Mouse (Mus musculus) cerebellum, adult 11-12 months (tissue): Measurements from ENCODE around the gene Fam169b.
"Not testable (repeated sequence)": the region's sequence is repeated elsewhere in the genome, so short reads cannot be mapped to it uniquely, and the experiment has no call there.

Experiments used
- DNase-seq: peaks from one replicate; pipeline ENCODE4 v3.0.0; 2022

Gene Fam169b

DNA sequence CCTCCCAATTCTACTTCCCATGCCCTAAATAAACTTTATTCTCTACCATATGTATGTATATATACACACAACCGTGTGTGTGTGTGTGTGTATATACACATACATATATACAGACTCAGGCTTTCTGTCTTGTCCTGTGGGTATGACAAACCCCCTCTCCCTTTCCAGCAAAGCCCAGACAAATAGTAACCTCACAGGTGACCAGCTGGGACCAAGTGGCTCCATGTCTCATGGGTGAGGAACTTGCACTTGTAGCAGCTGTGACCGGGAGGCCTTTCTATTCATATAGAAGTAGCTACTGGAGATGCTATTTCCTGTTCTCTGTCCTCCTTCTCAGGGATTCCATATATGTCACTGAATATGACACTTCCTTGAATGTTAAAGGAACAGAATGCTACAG lies 13.9 kb downstream of the Fam169b start:
- no peak for DNase-seq

DNA sequence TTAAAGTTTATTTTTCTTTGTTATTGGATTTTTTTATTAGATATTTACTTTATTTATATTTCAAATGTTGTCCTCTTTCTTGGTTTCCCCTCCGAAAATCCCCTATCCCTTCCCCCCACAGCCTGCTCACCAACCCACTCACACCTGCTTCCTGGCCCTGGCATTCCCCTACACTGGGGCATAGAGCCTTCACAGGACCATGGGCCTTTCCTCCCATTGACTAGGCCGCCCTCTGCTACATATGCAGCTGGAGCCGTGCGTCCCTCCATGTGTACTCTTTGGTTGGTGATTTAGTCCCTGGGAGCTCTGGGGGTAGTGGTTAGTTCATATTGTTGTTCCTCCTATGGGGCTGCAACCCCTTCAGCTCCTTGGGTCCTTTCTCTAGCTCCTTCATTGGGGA lies 14.4 kb downstream of the Fam169b start:
- DNase-seq: not testable (repeated sequence)

DNA sequence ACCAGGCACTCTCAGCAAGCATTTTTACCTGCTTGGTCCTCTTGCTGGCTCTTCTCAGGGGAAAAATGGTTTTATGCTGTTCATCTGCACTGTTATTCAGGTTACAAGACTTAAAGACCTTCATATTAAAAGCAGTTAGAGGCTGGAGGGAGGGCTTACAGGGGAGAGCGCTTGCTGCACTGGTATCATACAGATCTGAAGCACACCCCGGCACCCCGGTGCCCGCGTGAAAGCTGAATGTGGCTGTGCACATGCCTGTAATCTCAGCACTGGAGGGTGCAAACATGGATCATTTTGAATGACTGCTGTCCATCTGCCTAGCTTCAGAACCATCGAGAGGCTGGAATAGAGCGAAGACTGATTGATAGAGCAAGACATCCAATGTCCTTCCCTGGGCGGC lies 15.4 kb downstream of the Fam169b start:
- no peak for DNase-seq

DNA sequence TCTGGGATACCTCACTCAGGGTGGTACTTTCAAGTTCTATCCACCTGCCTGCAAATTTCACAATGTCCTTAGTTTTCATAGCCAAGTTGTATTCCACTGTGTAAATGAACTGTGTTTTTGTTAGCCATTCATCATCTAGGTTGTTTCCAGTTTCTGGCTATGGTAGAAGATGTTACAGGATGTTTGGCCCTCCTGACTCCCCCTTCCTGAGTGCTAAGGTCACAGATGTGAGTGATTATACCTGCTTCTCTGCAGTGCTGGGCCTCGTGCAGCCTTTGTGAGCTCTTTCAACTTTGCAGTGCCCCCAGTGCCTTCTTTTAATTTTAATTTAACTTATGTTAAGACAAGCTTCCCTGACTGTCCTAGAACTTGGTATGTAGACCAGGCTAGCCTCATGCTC lies 18.0 kb downstream of the Fam169b start:
- no peak for DNase-seq

DNA sequence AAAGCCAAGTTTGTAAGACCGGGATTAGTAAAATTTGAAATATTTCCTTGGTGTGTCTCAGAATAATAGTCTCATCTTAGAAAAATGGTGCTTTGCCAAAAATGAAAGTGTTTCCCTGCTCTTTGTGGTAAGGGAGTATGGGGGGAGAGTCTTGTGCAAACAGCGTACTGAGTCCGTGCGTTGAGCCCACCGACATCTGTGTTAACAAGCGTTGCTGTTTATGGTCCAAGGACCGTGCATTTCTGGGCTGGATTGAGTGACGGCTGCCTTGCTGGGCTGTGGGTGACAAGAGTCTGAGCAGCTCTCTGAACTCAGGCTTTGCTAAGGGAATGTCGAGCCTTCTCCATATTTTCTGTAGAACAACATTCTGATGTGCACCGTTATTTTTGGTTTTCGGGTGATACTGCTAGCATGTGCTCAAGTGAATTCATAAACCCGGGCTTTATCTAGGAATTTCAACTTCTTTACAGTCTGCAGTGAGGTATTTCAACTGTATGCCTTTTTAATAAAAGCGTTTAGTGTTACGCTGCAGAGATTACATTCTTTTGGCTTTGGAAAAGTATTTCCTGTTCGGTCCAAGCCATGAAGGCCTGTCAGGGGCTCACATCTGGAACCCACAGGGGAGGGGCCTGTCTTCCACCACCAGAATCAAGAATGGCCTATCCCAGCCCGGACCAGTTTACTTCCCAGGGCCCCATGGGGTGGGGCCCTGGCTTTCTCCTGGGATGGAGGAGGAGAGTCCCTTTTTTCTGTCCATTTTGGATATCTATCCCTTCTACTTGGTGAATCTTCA lies 20.6 kb downstream of the Fam169b start:
- DNase-seq: no peak

DNA sequence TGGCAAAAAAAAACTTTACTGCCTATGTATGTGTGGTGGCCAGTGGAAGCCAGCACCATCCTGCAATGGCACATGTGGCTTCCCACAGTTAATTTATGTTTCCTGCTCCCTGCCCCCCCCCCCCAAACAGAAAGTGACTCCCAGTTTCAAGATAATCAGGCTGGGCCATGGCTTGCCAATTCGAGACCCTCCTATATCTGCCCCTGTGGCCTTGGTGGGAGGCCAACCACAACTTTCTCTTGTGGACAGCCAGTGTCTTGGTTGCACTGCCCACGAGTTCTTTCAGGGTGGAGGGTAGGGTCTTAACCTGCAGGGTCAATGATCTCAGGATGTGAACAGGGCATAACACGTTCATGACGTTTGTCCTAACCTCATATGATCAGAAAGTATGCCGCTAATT lies 22.8 kb downstream of the Fam169b start:
- DNase-seq: no peak

DNA sequence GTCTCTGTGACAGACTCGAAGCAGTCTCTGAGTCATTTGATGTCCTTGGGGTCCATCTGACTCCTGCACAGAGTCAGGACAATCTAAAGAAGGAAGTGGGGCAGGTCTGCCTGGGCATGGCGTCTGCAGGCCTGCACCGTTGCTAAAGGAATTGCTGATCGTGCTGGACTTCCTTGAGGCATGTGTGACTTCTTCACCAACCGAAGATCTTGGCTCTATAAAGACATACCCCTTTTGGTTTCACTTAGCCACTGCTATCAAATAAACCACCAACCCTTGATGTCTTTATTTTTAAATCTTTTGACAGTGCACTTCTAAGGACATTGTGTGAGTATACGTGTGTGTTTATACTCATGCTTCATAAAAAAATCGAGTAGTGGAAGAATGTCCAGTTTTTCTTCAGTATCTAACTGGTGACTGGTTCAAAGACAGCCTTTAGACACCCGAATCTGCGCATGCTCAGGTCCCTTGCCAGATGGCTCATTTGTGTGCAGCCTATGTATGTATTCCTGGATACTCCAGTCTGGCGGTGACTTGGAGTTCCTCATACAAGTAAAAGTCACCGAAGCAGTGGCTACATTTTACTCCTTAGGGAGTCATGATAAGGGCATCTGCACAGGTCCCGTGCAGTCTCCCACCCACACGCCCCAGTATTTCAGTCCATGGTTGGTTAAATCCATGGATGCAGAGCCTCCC lies 24.9 kb downstream of the Fam169b start:
- DNase-seq: no peak

DNA sequence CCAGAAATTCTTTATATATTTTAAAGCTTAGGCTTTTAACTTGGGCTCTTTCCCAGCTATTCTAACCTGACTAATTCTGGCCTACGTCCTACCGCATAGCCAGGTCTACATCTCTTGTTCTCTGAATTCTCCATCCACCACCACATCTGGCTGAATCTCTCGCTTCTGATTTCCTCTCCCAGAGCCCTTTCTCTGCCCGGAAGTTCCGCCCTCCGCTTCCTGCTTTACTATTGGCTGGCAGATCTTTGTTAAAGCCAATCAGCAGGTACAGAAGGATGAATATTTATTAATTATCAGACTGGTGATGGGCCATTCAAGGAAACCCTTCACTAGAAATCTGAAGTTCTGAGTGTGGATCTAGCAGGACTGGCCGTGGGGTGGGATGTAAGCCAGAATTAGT lies 27.5 kb downstream of the Fam169b start:
- no peak for DNase-seq

DNA sequence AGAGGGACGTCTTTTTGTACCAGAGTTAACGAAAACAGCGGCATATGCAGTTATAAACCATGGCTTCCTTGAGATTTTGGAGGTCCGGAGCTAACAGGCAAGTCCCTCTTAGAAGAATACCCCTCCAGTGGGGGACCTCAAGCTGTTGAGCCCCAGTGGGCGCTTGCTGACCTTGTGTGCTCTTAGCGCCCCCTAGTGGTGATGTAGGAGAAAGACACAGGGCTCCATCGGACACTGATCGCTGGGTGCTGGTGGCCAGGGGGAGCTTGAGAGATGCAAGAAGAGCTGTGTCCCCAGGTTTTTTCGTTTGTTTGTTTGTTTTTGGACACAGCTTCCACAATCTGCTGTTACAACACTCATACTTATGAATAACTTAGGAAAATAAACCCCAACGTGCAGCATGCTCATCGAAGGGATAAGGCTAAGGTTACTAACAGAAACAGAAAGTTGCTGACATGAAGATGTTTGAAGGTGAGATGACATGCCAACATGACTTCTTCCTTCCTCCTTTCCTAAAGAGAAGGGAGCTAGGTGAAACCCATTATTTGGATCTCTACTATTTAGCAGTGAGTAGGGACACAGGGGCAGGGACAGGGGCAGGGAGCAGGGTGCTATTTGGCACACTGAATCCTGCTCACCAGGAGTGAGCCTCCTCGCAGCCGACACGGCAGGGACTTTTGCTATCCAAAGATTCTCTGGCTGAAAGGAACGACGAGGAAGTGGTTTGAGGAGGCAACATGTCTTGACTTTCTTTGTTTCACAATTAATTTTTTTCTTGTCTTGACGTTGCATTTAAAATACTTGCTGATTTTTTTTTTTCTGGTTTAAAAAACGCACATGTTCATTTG lies 29.2 kb downstream of the Fam169b start:
- peak; percentile 38 for DNase-seq

DNA sequence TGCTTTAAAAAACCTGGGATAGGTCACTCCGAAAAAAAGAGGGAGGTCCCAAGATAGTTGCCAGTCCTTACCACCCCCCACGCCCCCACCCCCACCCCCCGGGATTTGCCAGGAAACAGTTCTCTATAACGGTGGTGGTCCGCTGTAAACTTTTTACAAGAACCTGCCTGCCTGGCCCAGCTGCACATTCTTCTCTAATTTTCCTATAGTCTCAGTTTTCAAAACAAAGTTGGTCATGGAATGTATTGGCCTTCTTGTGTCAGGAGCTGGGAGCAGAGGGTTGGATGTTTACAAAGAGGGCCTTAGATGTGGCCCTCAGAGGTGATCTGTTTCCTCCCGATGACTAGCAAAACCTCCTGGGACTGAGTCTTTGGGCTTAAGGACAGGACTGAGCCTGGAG lies 30.0 kb downstream of the Fam169b start:
- DNase-seq: no peak

DNA sequence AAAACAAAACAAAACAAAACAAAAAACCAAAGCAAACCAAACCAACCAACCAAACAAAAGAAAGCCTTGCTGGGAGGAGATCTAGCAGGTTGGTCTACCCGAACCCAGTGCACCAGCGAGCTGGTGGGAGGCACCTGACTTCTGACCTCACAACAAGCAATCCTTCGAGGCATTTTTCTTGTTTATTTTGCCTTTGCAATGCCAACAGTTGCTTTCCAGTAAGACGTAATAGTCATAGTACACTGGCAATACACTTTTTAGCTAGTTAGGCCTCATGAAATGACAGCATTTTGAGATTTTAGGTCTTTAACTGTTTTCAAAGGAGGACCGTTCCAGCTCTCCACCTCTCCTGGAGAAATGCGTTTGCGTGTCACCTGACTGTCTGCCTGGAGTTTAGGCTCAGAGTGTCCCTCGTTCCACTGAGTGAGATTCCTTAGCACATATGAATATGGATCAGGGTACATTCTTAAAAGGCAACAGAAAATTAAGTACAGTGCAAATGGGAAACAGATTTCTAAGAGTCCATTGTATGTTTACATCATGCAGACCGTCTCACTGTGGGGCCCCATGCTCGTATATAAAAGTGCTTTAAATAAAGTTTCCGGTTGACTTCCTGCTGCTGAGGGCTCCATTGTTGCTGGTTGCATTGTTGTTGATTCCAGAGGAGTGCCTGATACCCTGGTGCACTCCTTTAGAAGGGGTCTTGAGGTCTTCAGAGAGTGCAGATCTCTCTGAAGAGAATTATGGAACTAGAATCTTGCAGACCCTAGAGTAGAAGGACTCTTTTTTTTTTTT lies 32.3 kb downstream of the Fam169b start:
- no peak for DNase-seq

DNA sequence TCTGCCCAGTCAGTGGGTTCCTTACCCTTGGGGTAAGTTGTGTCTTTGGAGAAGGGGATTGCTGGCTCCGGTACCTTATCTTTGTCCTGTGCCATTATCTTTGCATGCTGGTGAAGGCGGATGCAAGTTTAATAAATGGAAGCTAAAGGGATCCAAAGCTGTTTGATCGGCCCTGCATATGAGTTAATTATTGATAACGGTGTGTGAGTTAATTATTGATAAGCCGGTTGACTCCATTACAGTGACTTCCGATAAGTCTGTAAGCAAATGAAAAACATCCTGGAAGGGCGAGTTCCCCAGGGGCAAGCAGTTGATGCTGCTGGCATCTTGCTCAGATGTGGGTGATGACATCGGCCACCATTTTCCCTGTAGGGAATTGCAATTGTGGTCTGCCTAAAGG lies 33.1 kb downstream of the Fam169b start:
- DNase-seq: no peak

DNA sequence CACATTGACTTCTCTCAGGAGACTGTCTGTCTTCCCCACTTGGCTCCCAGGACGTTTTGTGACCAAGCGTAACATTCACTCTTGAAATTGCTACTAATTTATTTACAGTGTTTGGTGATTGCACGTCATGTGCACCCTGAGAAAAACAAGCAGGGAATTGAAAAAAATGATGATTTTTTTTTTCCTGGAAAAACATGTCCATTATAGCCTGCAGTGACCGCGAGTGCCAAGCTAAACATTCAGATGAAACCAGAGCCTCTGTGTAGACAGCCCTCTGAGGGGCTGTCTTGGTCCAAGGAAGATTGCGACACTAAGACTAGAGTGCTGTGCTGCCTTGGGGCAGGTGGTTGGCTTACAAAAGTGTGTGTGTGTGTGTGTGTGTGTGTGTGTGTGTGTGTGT lies 37.8 kb downstream of the Fam169b start:
- no peak for DNase-seq

DNA sequence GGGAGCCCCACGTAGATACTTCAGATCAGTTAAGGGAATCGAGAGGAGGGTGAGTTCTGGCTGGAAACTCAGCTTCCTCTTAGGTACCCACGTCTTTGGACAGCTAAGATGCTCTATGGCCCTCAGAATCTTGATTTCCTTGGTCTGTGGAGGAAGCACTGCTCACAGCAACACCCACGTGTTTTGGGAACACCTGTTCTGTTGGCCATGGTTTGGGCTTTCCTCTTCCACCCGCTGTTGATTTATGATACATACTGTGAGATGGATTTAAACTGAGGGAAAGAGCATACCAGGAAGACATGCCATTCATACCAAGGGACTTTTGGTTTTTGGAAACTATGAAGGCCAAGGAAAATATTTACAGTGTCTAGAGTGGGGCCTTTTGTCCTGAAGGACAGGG lies 38.8 kb downstream of the Fam169b start:
- no peak for DNase-seq

DNA sequence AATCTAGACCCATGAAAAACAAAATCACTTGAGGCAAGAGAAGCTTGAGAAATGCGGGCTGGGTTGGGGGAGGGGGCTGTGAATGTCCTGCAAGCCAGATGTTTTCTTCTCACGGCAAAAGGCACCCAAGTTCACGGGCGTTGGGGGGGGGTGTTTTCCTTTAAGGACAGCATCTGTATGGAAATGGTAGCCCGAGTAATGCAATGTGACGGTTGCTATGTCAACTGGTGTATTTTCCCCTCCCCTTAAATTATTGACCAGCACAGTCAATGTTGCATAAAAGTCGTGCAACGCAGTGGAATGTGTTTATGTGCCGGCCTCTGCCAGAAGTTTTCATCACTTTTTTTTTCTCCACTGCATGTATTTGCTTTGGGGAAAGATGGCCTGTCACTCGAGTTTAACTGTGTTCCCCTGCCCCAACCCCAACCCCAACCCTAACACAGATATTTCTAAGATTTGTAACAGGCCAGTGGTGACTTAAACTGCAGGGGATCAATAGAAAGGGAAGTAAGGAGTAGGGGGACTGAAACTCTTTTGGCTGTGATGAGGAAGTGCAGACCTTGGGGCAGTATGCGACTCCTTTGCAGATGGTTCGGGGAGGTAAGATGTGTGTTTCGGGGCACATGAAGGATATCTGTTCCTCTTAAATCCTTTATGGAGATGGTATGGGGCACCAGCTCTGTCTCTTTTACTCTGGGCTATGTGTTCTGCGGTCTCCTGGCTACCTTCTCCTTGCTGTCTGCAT lies 39.6 kb downstream of the Fam169b start:
- DNase-seq: no peak

DNA sequence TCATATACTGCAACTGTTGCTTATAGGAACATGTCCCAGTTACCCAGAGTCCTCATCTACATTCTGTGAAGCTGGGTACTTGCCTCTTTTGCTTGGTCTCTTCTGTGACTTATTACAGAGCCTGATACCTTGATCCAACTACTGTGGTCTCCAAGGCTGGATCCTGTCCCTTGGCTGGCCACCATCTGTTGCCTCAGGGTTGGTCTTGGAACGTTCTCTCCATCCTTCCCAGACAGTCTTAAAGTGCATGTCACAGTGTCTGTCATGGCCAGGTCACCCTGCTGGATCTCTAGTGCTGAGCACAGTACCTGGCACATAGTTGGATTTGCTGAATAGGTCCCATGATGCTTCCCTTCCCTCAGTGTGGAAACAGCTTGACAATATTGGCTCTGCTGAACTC lies 40.6 kb downstream of the Fam169b start:
- DNase-seq: no peak

DNA sequence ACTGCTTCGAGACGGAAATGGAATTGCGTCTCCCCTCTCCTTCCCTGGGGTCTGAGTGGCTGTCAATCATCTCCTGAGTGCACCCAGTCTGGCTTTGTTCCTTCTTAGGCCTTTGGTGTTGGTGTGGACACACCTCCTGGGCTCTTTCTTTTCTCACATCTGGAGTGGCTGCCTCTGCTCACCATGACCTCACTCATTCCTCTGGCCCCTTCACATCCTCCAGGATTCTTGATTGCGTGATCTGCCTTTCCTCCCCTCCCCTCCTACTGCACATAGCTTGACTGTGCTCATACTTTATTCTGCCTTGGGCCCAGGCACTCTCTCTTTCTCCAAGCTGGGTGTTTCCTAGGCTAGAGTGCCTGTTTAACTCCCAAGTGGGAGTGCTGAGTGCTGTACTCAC lies 41.4 kb downstream of the Fam169b start:
- DNase-seq: no peak

DNA sequence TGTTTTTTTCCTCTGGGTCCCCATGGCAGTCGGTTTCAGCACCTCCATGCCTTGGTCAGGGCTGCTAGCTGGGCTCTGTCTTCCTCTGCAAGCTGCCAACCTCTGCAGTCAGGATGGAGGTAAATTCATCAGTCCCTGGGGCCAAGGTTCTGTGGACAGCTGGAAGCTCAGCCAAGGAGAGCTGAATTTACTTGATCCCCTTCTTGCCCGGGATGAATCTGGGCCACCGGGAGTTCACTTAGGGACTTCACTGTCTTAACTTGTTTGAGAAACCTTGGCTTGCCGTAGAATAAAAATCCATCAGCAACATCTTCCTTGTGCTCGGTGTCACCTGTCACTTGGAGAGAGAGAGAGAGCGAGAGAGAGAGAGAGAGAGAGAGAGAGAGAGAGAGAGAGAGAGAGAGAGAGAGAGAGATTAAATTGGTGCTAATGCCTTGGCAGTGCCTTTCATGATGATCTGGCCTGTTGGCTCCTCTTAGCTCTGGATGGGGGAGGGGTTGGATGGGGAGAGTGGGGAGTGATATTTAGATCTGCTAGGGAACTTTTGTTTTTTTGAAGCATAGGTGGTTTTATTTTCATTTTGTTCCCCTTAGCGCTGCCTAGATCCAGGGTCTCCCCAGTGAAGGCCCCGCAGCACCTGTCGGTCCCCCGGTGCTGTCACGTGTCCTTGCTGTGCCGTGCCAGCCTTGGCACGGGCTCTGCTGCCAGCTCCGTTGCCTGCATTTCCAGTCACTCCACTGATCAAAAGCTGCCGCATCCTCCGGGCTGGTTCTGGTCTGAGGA lies 44.6 kb downstream of the Fam169b start:
- peak; percentile 74 for DNase-seq

DNA sequence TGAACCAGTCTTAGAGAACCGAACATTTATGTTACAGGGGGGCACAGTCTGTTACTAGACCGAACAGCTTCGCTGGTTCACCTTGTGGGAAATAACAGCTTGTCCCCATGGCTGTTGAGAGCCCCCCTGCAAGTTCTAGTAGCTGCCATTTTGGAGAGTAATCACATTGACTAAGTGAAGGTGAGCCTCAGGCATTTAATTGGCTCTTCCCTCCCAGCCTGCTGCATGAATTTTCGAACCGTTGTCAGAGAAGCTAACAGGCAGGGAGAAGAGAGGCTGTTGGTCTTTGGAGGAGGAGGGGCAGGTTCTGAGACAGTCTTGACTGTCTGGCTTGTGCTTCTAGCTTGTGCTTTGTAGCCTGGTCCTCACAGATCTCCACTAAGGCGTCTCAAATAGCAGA lies 45.3 kb downstream of the Fam169b start:
- no peak for DNase-seq

DNA sequence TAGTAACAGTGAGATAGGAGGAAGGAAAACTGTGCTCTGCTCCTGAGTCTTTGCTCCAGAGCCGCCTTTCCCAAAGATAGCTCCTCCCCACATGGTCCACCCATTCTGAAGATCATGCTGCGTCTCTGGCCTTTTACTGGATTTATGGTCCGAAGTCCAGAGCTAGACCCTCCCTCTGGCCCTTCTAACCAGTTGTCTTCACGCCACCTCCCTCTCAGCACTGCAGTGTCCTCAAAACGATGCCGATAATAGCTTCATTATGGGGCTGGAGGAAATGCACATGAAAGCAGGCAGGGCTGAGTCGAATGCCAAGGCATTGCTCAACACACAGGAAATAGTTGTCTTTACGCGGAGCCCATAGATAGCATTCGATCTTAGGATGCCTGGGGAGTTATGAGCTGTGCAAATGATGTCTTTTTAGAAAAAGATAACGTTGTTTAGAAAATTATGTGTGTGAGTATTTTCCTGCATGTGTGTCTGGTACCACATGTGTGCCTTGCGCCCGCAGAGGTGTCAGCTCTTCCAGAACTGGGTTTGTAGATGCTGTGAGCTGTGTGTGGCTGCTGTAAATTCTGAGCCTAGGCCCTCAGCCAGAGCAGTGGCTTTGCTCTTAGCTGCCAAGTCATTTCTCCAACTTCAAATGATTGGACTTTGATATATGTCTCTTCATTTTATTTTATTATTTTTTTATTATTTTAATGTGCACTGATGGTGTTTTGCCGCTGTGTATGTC lies 46.6 kb downstream of the Fam169b start:
- no peak for DNase-seq

DNA sequence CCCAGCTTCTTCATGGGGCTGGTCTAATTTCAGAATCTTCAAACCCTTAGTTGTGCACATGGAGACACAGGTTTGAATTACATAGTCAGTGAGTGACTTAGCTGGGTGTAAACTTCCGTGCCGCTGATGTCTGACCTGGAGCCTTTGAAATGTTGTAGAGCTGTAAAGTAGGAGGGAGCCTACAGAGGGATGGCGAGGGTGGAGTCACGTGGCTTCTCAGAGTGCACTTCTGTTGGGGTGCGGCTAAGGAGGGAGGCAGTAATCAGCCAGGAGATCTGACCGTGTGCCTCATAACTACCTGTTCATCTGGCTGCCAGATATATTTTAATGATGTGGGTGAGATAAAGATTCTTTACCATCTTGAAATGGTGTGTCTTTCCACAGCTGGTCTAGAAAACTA lies 49.4 kb downstream of the Fam169b start:
- DNase-seq: no peak
